Mouse (Mus musculus): ENCODE results near the gene Trio. TPM values are rescaled to one million over a fixed set of nuclear protein-coding genes. Genes with fewer than 3 reads are reported as not detected.
A peak's percentile ranks its signal among the peaks of the same experiment; 100 is the strongest.

Trio gene
- polyA plus RNA-seq, 1 experiment from 2014 or later = 36.2 TPM

GRCm38 (mm10) chr15:27810793-27811488 lies 214.7 kb downstream of the Trio start:
- Histone ChIP-seq H3K4me3 (no peak overlapping the region), H3K4me2 (no peak overlapping the region), H3K9ac (no peak overlapping the region), H3K27me3 (no peaks in the 10 kb centered on the region), H3K36me3 (peaks cover 33% of the 10 kb centered on the region), H3K4me1 (replicated peaks) (peaks cover 29% of the 10 kb centered on the region; the same call in 1 of the 2 replicates), H3K27ac (replicated peaks) (peak overlapping the region; percentile 53; the same call in 1 of the 2 replicates), H3K9me3 (no peaks in the 10 kb centered on the region)
- ATAC-seq (ENCODE audit: low FRiP score, low read depth) = no peak; the same call in 1 of the 2 replicates
- 48% methylated on average over 12 of the region's 12 CpGs for WGBS

GRCm38 (mm10) chr15:27810262-27810661 lies 215.4 kb downstream of the Trio start:
- WGBS = 63% methylated on average over 7 of the region's 7 CpGs
- no peak for ATAC-seq (ENCODE audit: low FRiP score, low read depth)
- no peaks in the 10 kb centered on the region for H3K9me3 ChIP-seq
- no peaks in the 10 kb centered on the region for H3K27me3 ChIP-seq
- H3K36me3 ChIP-seq = peaks cover 31% of the 10 kb centered on the region
- H3K4me2 ChIP-seq = no peak overlapping the region
- no peak overlapping the region for H3K9ac ChIP-seq
- peak overlapping the region; percentile 53; the same call in 1 of the 2 replicates for H3K27ac ChIP-seq (replicated peaks)
- peaks cover 29% of the 10 kb centered on the region; the same call in 1 of the 2 replicates for H3K4me1 ChIP-seq (replicated peaks)
- no peak overlapping the region for H3K4me3 ChIP-seq

GRCm38 (mm10) chr15:27808596-27809276 lies 216.9 kb downstream of the Trio start:
- Histone ChIP-seq H3K27me3 (no peaks in the 10 kb centered on the region), H3K4me1 (replicated peaks) (peaks cover 33% of the 10 kb centered on the region), H3K4me3 (no peak overlapping the region), H3K27ac (replicated peaks) (peak overlapping the region; percentile 40), H3K9me3 (no peaks in the 10 kb centered on the region), H3K4me2 (no peak overlapping the region), H3K9ac (no peak overlapping the region), H3K36me3 (peaks cover 35% of the 10 kb centered on the region)
- peak; percentile 71; the same call in 1 of the 2 replicates for ATAC-seq (ENCODE audit: low FRiP score, low read depth)
- WGBS = 50% methylated on average over 5 of the region's 5 CpGs

- Histone ChIP-seq H3K27ac (replicated peaks) (no peak overlapping the region), H3K36me3 (peaks cover 21% of the 10 kb centered on the region), H3K4me3 (no peak overlapping the region), H3K9me3 (no peaks in the 10 kb centered on the region), H3K9ac (no peak overlapping the region), H3K4me2 (no peak overlapping the region), H3K4me1 (replicated peaks) (peaks cover 54% of the 10 kb centered on the region), H3K27me3 (no peaks in the 10 kb centered on the region)
- WGBS = 69% methylated on average over 10 of the region's 10 CpGs
- no peak for ATAC-seq (ENCODE audit: low FRiP score, low read depth)
Measured at GRCm38 (mm10) chr15:27806219-27806618, 219.4 kb downstream of the Trio start.

GRCm38 (mm10) chr15:27805654-27806053 lies 220.0 kb downstream of the Trio start:
- peaks cover 22% of the 10 kb centered on the region for H3K36me3 ChIP-seq
- WGBS = 88% methylated on average over 16 of the region's 16 CpGs
- no peak for ATAC-seq (ENCODE audit: low FRiP score, low read depth)
- H3K4me3 ChIP-seq = no peak overlapping the region
- no peaks in the 10 kb centered on the region for H3K9me3 ChIP-seq
- H3K9ac ChIP-seq = no peak overlapping the region
- H3K4me1 ChIP-seq (replicated peaks) = peaks cover 54% of the 10 kb centered on the region
- H3K27me3 ChIP-seq = no peaks in the 10 kb centered on the region
- no peak overlapping the region for H3K4me2 ChIP-seq
- H3K27ac ChIP-seq (replicated peaks) = no peak overlapping the region

- WGBS = 83% methylated on average over 14 of the region's 14 CpGs
Measured at GRCm38 (mm10) chr15:27804447-27804846, 221.2 kb downstream of the Trio start.

GRCm38 (mm10) chr15:27803568-27804345 lies 221.9 kb downstream of the Trio start:
- peaks cover 28% of the 10 kb centered on the region for H3K36me3 ChIP-seq
- no peak for ATAC-seq (ENCODE audit: low FRiP score, low read depth)

More at GRCm38 (mm10) chr15:27804447-27804846, 221.2 kb downstream of the Trio start:
- H3K9ac ChIP-seq = no peak overlapping the region
- no peak overlapping the region for H3K4me2 ChIP-seq
- H3K4me1 ChIP-seq (replicated peaks) = peaks cover 52% of the 10 kb centered on the region
- no peaks in the 10 kb centered on the region for H3K27me3 ChIP-seq
- H3K4me3 ChIP-seq = no peak overlapping the region
- H3K9me3 ChIP-seq = no peaks in the 10 kb centered on the region
- ATAC-seq (ENCODE audit: low FRiP score, low read depth) = no peak; the same call in 1 of the 2 replicates
- peaks cover 24% of the 10 kb centered on the region for H3K36me3 ChIP-seq
- H3K27ac ChIP-seq (replicated peaks) = peak overlapping the region; percentile 18; the same call in 1 of the 2 replicates

GRCm38 (mm10) chr15:27802243-27802642 lies 223.4 kb downstream of the Trio start:
- Histone ChIP-seq H3K27ac (replicated peaks) (no peak overlapping the region; the same call in 1 of the 2 replicates), H3K27me3 (no peaks in the 10 kb centered on the region)
- 70% methylated on average over 12 of the region's 12 CpGs for WGBS

More at GRCm38 (mm10) chr15:27803568-27804345, 221.9 kb downstream of the Trio start:
- Histone ChIP-seq H3K27me3 (no peaks in the 10 kb centered on the region), H3K4me1 (replicated peaks) (peaks cover 46% of the 10 kb centered on the region), H3K9ac (no peak overlapping the region), H3K27ac (replicated peaks) (peak overlapping the region; percentile 18; the same call in 1 of the 2 replicates), H3K9me3 (no peaks in the 10 kb centered on the region), H3K4me2 (no peak overlapping the region), H3K4me3 (no peak overlapping the region)
- WGBS = 73% methylated on average over 18 of the region's 18 CpGs

GRCm38 (mm10) chr15:27801177-27801576 lies 224.5 kb downstream of the Trio start:
- Histone ChIP-seq H3K4me1 (replicated peaks) (peaks cover 59% of the 10 kb centered on the region), H3K4me2 (no peak overlapping the region), H3K4me3 (no peak overlapping the region), H3K27ac (replicated peaks) (no peak overlapping the region), H3K36me3 (peaks cover 31% of the 10 kb centered on the region), H3K27me3 (no peaks in the 10 kb centered on the region), H3K9ac (no peak overlapping the region), H3K9me3 (no peaks in the 10 kb centered on the region)
- 69% methylated on average over 4 of the region's 4 CpGs for WGBS
- no peak for ATAC-seq (ENCODE audit: low FRiP score, low read depth)

More at GRCm38 (mm10) chr15:27802243-27802642, 223.4 kb downstream of the Trio start:
- Histone ChIP-seq H3K4me3 (no peak overlapping the region), H3K4me2 (no peak overlapping the region), H3K36me3 (peaks cover 31% of the 10 kb centered on the region), H3K9me3 (no peaks in the 10 kb centered on the region), H3K9ac (no peak overlapping the region), H3K4me1 (replicated peaks) (peaks cover 55% of the 10 kb centered on the region)
- no peak for ATAC-seq (ENCODE audit: low FRiP score, low read depth)

GRCm38 (mm10) chr15:27797480-27798155 lies 228.0 kb downstream of the Trio start:
- Histone ChIP-seq H3K9ac (no peak overlapping the region), H3K27ac (replicated peaks) (peak overlapping the region; percentile 53), H3K36me3 (0 out of 2 replicates have a peak, but pooled peaks cover 12% of the 10 kb centered on the region), H3K4me2 (no peak overlapping the region), H3K27me3 (no peaks in the 10 kb centered on the region), H3K4me1 (replicated peaks) (peaks cover 54% of the 10 kb centered on the region), H3K4me3 (no peak overlapping the region), H3K9me3 (no peaks in the 10 kb centered on the region)
- 47% methylated on average over 20 of the region's 20 CpGs for WGBS
- no peak for ATAC-seq (ENCODE audit: low FRiP score, low read depth)

- H3K9ac ChIP-seq = no peak overlapping the region
- H3K4me3 ChIP-seq = no peak overlapping the region
- no peak for ATAC-seq (ENCODE audit: low FRiP score, low read depth)
- 69% methylated on average over 7 of the region's 7 CpGs for WGBS
- no peak overlapping the region for H3K4me2 ChIP-seq
- peak overlapping the region; percentile 53 for H3K27ac ChIP-seq (replicated peaks)
- H3K9me3 ChIP-seq = no peaks in the 10 kb centered on the region
- peaks cover 53% of the 10 kb centered on the region for H3K4me1 ChIP-seq (replicated peaks)
- 0 out of 2 replicates have a peak, but pooled peaks cover 10% of the 10 kb centered on the region for H3K36me3 ChIP-seq
- H3K27me3 ChIP-seq = no peaks in the 10 kb centered on the region
Measured at GRCm38 (mm10) chr15:27796868-27797222, 228.8 kb downstream of the Trio start.

All from hindbrain, embryonic 15.5 days (tissue).